Mouse (Mus musculus): ENCODE measurements around the gene Epc2. TPM values are rescaled to one million over a fixed set of nuclear protein-coding genes. Genes with fewer than 3 reads are reported as not detected.
"Not testable (repeated sequence)": the region's sequence is repeated elsewhere in the genome, so short reads cannot be mapped to it uniquely, and the experiment has no call there.

Epc2 gene
- polyA plus RNA-seq, 2 experiments from 2014 or later: 7.0 TPM

GRCm38 (mm10) chr2:49472443-49472842 is 21.2 kb downstream of the Epc2 start:
- ATAC-seq: no peak

DNA sequence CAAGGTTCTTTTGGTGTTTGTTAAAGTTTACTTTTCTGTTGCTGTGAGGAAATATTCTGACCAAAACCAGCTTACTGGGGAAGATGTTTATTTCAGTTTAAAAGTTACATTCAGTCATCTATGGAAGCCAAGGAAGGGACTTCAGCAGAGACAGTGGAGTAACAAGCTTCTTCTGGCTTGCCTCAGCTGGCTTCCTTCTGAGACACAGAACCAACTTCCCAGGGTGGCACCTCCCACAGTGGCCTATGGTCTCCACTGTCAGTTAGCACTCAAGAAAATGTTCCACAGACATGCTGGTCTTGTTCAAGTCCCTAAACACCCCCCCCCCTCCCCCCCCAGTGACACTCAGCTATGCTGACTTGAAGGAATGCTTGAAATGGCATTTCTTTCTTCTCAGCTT is 30.9 kb downstream of the Epc2 start:
- ATAC-seq: peak; percentile 36

GRCm38 (mm10) chr2:49483382-49483781 is 32.1 kb downstream of the Epc2 start:
- ATAC-seq: peak; percentile 68

DNA sequence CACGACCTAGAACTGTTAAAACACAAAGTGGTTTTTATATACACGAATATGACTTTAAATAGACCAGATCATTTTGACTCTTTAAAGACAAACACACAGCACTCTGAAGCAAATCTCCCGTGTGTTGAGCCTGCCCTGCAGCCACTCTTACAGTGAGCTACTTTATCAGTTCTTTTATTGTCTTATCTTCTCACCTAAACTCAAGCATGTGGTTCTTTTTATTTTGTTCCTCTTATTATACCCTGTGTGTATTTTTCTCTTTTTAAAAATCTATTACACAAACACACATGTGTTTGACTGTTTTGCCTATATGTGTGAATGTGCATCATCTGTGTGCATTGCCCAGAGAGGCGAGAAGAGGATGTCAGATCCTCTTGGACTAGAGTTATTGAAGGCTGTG is 50.1 kb downstream of the Epc2 start:
- ATAC-seq: no peak

GRCm38 (mm10) chr2:49503596-49503995 is 52.3 kb downstream of the Epc2 start:
- no peak for ATAC-seq

- ATAC-seq: not testable (repeated sequence)
Observed at GRCm38 (mm10) chr2:49505151-49505550, 53.9 kb downstream of the Epc2 start.

- ATAC-seq: no peak
Observed at GRCm38 (mm10) chr2:49510832-49511231, 59.5 kb downstream of the Epc2 start.

- ATAC-seq: no peak
Observed at GRCm38 (mm10) chr2:49516011-49516410, 64.7 kb downstream of the Epc2 start.

- no peak for ATAC-seq
Observed at GRCm38 (mm10) chr2:49520409-49520808, 69.1 kb downstream of the Epc2 start.

DNA sequence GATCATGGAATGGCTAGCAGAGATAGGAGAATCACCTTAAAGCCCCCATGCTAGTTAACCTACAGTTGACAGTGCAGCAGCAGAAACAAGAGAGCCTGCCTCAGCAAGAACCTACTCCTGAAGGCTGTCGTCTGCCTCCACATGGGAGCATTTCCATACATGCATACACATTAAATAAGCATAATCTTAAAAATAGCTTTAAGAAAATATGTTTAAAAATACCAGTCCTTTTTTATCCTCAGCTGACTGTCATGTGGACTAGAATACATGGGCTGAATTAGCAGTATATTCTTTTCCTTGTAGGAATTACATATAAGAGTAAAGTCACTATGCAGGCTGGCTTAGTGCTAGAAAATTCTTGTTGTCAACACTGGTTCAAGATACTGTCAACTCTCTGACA is 69.7 kb downstream of the Epc2 start:
- ATAC-seq: no peak

DNA sequence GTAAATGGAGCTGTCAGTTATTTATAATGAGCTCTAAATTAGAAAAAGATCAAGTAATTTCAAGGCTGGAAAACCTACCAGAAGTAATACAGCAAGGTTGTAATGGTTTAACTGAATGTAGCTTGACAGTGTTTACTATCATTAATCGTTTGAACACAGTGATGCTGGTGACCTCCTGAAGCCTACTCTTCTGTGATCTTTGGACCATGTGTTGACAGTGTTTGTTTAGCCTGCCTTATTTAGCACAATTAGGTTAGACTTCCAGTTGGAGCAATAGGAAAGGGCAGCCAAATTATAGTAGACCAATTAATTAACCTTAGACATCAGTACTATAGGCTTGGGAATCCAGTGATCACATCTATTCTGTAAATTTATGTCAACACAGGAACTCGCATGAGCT is 70.3 kb downstream of the Epc2 start:
- ATAC-seq: no peak

DNA sequence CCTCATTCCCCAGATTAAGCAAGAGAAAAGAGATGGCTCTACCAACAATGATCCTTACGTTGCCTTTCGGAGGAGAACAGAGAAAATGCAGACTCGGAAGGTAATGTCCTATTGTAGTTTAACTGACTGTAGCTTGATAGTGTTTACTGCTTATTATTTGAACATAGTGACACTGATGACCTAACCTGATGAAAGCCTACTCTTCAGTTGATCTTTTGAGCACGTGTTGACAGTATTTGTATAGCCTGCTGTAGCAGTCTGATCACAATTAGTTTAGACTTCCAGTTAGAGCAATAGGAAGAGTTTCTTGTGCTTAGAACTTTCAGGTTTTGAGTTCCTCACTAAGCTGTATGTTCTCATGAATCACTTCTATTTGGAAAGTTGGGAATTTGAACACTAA is 71.3 kb downstream of the Epc2 start:
- ATAC-seq: no peak

DNA sequence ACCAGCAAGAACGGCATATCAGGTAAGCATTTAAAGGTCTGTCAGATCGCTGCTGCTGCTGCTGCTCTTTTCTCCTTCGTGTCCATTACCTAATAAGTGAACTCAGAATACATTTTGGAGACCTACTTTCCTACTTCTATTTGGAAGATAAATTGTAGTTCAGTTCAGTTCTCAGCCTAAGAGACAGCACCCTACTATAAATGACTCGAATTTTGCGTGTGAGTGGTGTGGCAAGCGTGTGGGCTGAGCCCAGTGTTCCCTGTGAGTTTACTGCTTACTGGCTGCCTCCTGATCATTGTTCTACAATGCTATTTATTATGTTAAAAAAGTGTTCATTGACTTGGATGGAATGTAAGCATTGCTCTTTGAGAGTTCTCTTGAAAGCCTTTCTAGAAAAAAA is 85.9 kb downstream of the Epc2 start:
- ATAC-seq: no peak

DNA sequence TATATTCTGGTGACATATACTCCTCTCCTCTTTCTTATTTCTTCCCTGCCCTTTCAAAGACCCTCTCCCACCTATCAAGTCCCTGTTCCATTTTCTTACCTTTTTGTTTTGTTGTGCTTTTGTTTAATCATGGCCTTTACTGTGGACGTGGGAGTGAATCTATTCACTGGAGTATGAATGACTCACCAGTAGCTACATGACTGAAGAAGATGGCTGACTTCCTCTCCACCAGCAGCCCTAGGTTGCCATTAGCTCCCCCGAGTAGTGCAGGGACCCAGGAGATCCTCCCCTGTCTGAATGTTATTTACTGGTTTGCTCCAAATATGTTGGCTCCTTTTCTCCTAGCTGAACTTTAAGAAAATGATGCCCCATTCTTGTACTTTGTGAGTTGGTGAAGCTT is 86.8 kb downstream of the Epc2 start:
- peak; percentile 40 for ATAC-seq

GRCm38 (mm10) chr2:49539745-49540144 is 88.5 kb downstream of the Epc2 start:
- ATAC-seq: no peak

DNA sequence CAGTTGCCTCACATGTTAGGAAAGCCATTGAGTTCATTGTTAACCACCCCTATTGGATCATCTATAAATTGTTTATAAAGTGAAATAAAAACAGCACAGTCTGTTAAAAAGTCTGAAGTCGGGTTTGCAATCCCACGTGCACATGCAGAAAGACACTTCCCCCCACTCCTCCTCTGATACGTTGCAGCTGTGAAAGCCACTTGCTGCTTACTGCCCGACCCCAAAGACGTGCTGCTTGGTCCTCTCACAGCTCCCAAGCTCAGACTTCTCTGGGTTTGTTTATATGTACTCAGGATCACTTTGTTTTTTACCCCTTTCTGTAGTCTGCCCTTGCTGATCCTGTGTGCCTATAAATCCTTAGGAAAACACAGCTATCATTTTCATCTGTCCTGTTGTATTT is 96.5 kb downstream of the Epc2 start:
- ATAC-seq: no peak

GRCm38 (mm10) chr2:49548492-49548891 is 97.2 kb downstream of the Epc2 start:
- no peak for ATAC-seq

DNA sequence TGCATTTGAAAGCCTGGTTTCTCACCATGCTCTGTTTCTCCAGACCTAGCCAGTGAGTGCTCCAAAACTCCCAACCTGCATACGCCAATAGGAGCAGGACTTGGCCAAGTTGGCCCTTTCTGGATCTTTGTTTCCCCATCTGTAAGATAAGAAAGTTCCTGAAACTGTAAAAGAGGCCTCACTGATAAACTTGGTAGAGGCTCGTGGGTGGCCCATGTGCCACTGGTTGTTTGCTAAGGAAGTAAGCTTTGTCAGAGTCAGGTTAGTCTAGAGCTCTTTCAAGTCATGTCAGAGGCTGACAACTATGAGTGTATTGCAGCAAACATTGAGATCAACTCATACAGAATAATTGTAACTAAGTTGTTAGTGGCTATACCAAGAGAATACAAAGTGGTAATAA is 101.8 kb downstream of the Epc2 start:
- ATAC-seq: no peak

GRCm38 (mm10) chr2:49557339-49557738 is 106.1 kb downstream of the Epc2 start:
- ATAC-seq: peak; percentile 64

- no peak for ATAC-seq
Observed at GRCm38 (mm10) chr2:49558361-49558760, 107.1 kb downstream of the Epc2 start.

DNA sequence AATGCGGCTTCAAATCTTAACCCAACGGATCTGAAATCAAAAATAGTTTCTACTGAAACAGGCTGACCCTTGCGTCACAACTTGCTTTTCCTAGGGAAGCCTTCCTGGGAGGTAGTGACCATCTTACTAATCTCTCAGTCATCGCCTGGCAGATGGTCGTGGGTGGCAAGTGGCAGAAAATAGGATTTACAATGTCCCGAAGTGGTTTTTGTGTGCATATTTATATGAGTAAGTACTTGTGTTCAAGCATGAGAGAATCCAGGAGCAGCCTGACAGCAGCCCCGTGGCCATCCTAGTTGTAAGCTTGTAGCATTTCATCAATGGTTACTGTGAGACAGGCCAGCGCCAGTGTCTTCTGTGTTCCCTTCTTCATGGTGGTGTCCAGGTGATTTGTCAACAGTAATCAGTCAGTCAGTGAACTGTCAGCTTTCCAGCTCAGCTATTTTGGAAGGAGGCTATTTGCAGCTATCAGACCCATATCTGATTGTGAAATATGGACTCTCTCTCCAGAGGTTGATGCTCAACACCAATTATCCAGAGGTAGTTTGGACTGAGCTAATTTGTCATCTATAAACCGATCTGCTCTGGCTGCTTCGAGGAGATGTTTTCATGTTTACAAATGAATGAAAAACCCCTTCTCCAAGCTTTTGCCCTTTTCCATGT is 111.5 kb downstream of the Epc2 start:
- ATAC-seq: no peak

GRCm38 (mm10) chr2:49569862-49570777 is 118.8 kb downstream of the Epc2 start:
- ATAC-seq: no peak

GRCm38 (mm10) chr2:49570778-49571101 is 119.5 kb downstream of the Epc2 start:
- no peak for ATAC-seq
